Mouse (Mus musculus): ENCODE results near the gene Tmem236. TPM values are rescaled to one million over a fixed set of nuclear protein-coding genes. Genes with fewer than 3 reads are reported as not detected.

Tmem236 gene
- polyA plus RNA-seq, 2 experiments from 2014 or later = not detected

DNA sequence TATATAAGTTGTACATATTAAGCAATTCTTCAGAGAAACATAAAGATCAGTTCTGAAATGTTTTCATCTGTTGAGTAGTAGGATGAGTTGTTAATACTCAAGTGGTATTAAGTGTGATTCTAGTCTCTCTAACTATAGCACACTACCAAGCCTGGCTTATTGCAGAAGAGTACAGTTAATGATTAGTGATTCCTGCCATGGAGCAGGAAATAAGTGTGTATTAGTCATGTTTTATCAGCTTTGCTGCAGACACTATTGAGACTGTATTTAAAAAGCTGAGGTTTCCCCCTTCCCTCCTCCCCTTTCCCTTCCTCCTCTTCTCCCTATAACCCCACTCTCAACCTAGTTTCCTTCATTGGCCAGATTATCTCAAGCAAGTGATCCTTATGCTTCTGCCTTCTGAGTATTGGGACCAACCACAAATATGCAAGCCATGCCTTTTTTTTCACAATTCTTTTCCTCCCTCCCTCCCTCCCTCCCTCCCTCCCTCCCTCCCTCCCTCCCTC lies 84.1 kb downstream of the Tmem236 start:
- no peak for ATAC-seq

DNA sequence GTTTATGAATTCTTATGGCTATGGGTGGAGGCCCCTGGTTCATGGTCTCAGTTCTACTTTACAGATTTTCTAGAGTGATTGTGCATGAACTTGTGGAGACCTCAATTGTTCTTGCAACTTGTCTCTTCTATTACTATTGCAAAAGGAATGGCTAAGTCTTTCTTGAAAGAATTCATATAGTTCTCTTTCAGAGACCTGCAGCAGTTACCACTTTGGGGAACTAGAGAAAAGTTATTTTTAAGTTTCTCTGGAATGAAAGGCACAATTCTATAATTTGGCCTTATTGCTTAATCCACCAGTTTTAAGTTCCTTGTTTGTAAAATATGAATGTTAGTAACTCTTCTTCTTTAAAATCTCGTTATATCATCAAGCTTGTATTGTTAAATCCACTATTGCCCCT lies 87.8 kb downstream of the Tmem236 start:
- ATAC-seq = no peak

DNA sequence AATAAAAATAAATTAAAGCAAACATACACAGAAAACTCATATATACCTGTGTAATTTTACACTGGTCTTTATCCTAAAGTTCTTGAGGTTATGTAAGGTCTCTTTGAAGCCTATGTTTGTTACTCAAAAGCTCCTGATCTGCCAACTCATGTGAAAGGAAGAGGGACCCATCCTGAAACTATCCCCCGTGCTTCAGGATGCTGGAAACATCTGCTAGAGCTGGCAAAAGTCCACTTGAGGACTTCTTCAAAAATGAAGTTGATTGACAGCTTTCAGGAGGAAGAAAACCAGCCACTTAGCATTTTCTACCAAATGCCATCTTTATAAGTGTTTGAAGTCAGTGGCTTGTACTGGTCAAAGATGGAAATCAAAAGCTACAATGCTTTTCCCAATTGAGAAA lies 94.8 kb downstream of the Tmem236 start:
- no peak for ATAC-seq

Other genes starting within 250 kb of the Tmem236 start
- gene Hacd1, start 118.4 kb upstream of the Tmem236 start, polyA plus RNA-seq (2017; shearing (Covaris generic)) = not detected
- 10 to 100 TPM; 13.6 to 14.0 TPM for gene Stam, start 100.4 kb upstream of the Tmem236 start, polyA plus RNA-seq (2017; shearing (Covaris generic))
- gene Mrc1, start 54.9 kb downstream of the Tmem236 start, polyA plus RNA-seq (2017; shearing (Covaris generic)) = under 1 TPM; 0.13 to 0.25 TPM
- gene Slc39a12, start 213.8 kb downstream of the Tmem236 start, polyA plus RNA-seq (2017; shearing (Covaris generic)) = not detected